Mouse (Mus musculus) forebrain, embryonic 14.5 days (tissue): ENCODE results near the gene Rcor1. TPM values are rescaled to one million over a fixed set of nuclear protein-coding genes. Genes with fewer than 3 reads are reported as not detected.

Experiments used
- ATAC-seq: fragments of 200-750 bp; cut with Nextera tagmentation; 2 replicates; pipeline ENCODE4 v1.8.0; 2017; ENCODE audit warnings: mild to moderate bottlenecking, moderate library complexity
- DNase-seq: peaks from one replicate; pipeline ENCODE4 v3.0.0-alpha.2; 2015; ENCODE audit warnings: low spot score
- H3K27ac ChIP-seq: fragments of 300-500 bp; sonication (generic); 2 replicates; pipeline ENCODE4 v1.5.1; 2014; ENCODE audit warnings: low read depth, mild to moderate bottlenecking, control low read depth, low read length, moderate library complexity
- H3K27me3 ChIP-seq: fragments of 300-500 bp; sonication (generic); replicated peaks from 2 replicates; pipeline ENCODE4 v1.6.1; 2014; ENCODE audit warnings: low read length, control low read depth, mixed read lengths; ENCODE audit not compliant: control insufficient read depth, insufficient read depth
- H3K36me3 ChIP-seq: fragments of 300-500 bp; sonication (generic); 2 replicates; pipeline ENCODE4 v1.6.1; 2014; ENCODE audit warnings: low read length, control low read depth; ENCODE audit not compliant: control insufficient read depth, insufficient read depth
- H3K4me1 ChIP-seq: fragments of 300-500 bp; sonication (generic); 2 replicates; pipeline ENCODE4 v1.6.1; 2014; ENCODE audit warnings: antibody characterized with exemption, low read length, control low read depth; ENCODE audit not compliant: control insufficient read depth, insufficient read depth
- H3K4me2 ChIP-seq: fragments of 300-500 bp; sonication (generic); 2 replicates; pipeline ENCODE4 v1.6.1; 2014; ENCODE audit warnings: mild to moderate bottlenecking, control low read depth, low read length
- H3K4me3 ChIP-seq: fragments of 300-500 bp; sonication (generic); 2 replicates; pipeline ENCODE4 v1.5.1; 2014; ENCODE audit warnings: low read depth, low read length, control low read depth
- H3K9ac ChIP-seq: fragments of 300-500 bp; sonication (generic); 2 replicates; pipeline ENCODE4 v1.6.1; 2014; ENCODE audit warnings: mild to moderate bottlenecking, low read length, control low read depth, moderate library complexity
- H3K9me3 ChIP-seq: fragments of 300-500 bp; sonication (generic); replicated peaks from 2 replicates; pipeline ENCODE4 v1.6.1; 2016; ENCODE audit warnings: low read length, control low read depth, mixed read lengths; ENCODE audit not compliant: control insufficient read depth
- WGBS: fragments of 180-500 bp; shearing (Covaris S2); extraction: QIAGEN DNeasy Blood & Tissue Kit; methylation state at CpG from one replicate; pipeline ENCODE4 v1.1.7; 2014; 5-methylcytosine and 5-hydroxymethylcytosine counted together
- polyA plus RNA-seq: library from polyadenylated mRNA; unstranded; fragments of >200 nt; fragmentation: Nextera tagmentation; extraction: Ambion mirVana; gene quantifications from 2 replicates; pipeline ENCODE4 v1.2.1, GENCODE M21; 2014

Gene Rcor1
- polyA plus RNA-seq, 1 experiment from 2014 or later: 8.5 TPM

- no peak for DNase-seq
- WGBS: 89% methylated on average over 1 of the region's 1 CpGs
- no peak overlapping the region for H3K4me2 ChIP-seq
Measured at GRCm38 (mm10) chr12:111042365-111042764, 3.2 kb downstream of the Rcor1 start.

GRCm38 (mm10) chr12:111044880-111045279 is 5.7 kb downstream of the Rcor1 start:
- 0 out of 2 replicates have a peak, but pooled peaks cover 2% of the 10 kb centered on the region for H3K36me3 ChIP-seq

More at GRCm38 (mm10) chr12:111042365-111042764, 3.2 kb downstream of the Rcor1 start:
- Histone ChIP-seq H3K36me3 (0 out of 2 replicates have a peak, but pooled peaks cover 2% of the 10 kb centered on the region), H3K9me3 (no peaks in the 10 kb centered on the region), H3K4me1 (peaks cover 15% of the 10 kb centered on the region), H3K27me3 (no peaks in the 10 kb centered on the region), H3K4me3 (no peak overlapping the region), H3K9ac (no peak overlapping the region), H3K27ac (no peak overlapping the region)
- no peak for ATAC-seq

GRCm38 (mm10) chr12:111046866-111047265 is 7.7 kb downstream of the Rcor1 start:
- Histone ChIP-seq H3K27me3 (no peaks in the 10 kb centered on the region), H3K9me3 (no peaks in the 10 kb centered on the region), H3K4me3 (no peak overlapping the region), H3K27ac (no peak overlapping the region), H3K36me3 (peaks cover 5% of the 10 kb centered on the region; the same call in 1 of the 2 replicates), H3K4me2 (no peak overlapping the region), H3K4me1 (no peaks in the 10 kb centered on the region), H3K9ac (no peak overlapping the region)
- no peak for DNase-seq
- whole genome bisulfite sequencing: 88% methylated on average over 1 of the region's 1 CpGs
- no peak for ATAC-seq

More at GRCm38 (mm10) chr12:111044880-111045279, 5.7 kb downstream of the Rcor1 start:
- peaks cover 12% of the 10 kb centered on the region for H3K4me1 ChIP-seq
- H3K27me3 ChIP-seq: no peaks in the 10 kb centered on the region
- H3K27ac ChIP-seq: no peak overlapping the region
- ATAC-seq: no peak
- 89% methylated on average over 2 of the region's 2 CpGs for whole genome bisulfite sequencing
- H3K4me2 ChIP-seq: no peak overlapping the region
- H3K4me3 ChIP-seq: no peak overlapping the region
- H3K9me3 ChIP-seq: no peaks in the 10 kb centered on the region
- DNase-seq: no peak
- no peak overlapping the region for H3K9ac ChIP-seq

GRCm38 (mm10) chr12:111048201-111048600 is 9.1 kb downstream of the Rcor1 start:
- no peaks in the 10 kb centered on the region for H3K27me3 ChIP-seq
- no peaks in the 10 kb centered on the region for H3K9me3 ChIP-seq
- no peak overlapping the region for H3K4me3 ChIP-seq
- DNase-seq: no peak
- H3K9ac ChIP-seq: no peak overlapping the region
- peaks cover 6% of the 10 kb centered on the region; the same call in 1 of the 2 replicates for H3K36me3 ChIP-seq
- 93% methylated on average over 2 of the region's 2 CpGs for WGBS
- no peaks in the 10 kb centered on the region for H3K4me1 ChIP-seq
- H3K27ac ChIP-seq: no peak overlapping the region
- H3K4me2 ChIP-seq: no peak overlapping the region
- no peak for ATAC-seq

GRCm38 (mm10) chr12:111050256-111050655 is 11.1 kb downstream of the Rcor1 start:
- Histone ChIP-seq H3K4me2 (no peak overlapping the region), H3K4me3 (no peak overlapping the region), H3K27me3 (no peaks in the 10 kb centered on the region), H3K4me1 (no peaks in the 10 kb centered on the region), H3K9ac (no peak overlapping the region), H3K27ac (no peak overlapping the region), H3K9me3 (no peaks in the 10 kb centered on the region), H3K36me3 (peaks cover 6% of the 10 kb centered on the region; the same call in 1 of the 2 replicates)
- DNase-seq (peak; percentile 14), ATAC-seq (no peak)
- WGBS: 94% methylated on average over 2 of the region's 2 CpGs

- H3K4me1 ChIP-seq: no peaks in the 10 kb centered on the region
- H3K27me3 ChIP-seq: no peaks in the 10 kb centered on the region
- no peak overlapping the region for H3K27ac ChIP-seq
- H3K9ac ChIP-seq: no peak overlapping the region
- no peak for ATAC-seq
- no peak overlapping the region for H3K4me2 ChIP-seq
- 78% methylated on average over 2 of the region's 2 CpGs for WGBS
- H3K4me3 ChIP-seq: no peak overlapping the region
- H3K9me3 ChIP-seq: no peaks in the 10 kb centered on the region
- 0 out of 2 replicates have a peak, but pooled peaks cover 3% of the 10 kb centered on the region for H3K36me3 ChIP-seq
- DNase-seq: no peak
Measured at GRCm38 (mm10) chr12:111063361-111063760, 24.2 kb downstream of the Rcor1 start.

GRCm38 (mm10) chr12:111064220-111064619 is 25.1 kb downstream of the Rcor1 start:
- no peak overlapping the region for H3K27ac ChIP-seq
- no peak overlapping the region for H3K4me2 ChIP-seq
- no peaks in the 10 kb centered on the region for H3K9me3 ChIP-seq
- DNase-seq: peak; percentile 19
- no peaks in the 10 kb centered on the region for H3K27me3 ChIP-seq
- 88% methylated on average over 3 of the region's 3 CpGs for WGBS
- no peak overlapping the region for H3K9ac ChIP-seq
- no peak for ATAC-seq
- no peak overlapping the region for H3K4me3 ChIP-seq
- H3K4me1 ChIP-seq: no peaks in the 10 kb centered on the region
- H3K36me3 ChIP-seq: no peaks in the 10 kb centered on the region

- DNase-seq (no peak), ATAC-seq (no peak)
- Histone ChIP-seq H3K9ac (no peak overlapping the region), H3K4me3 (no peak overlapping the region), H3K4me2 (no peak overlapping the region), H3K27ac (no peak overlapping the region), H3K36me3 (no peaks in the 10 kb centered on the region), H3K4me1 (no peaks in the 10 kb centered on the region), H3K27me3 (no peaks in the 10 kb centered on the region), H3K9me3 (no peaks in the 10 kb centered on the region)
- WGBS: 93% methylated on average over 5 of the region's 5 CpGs
Measured at GRCm38 (mm10) chr12:111065330-111065729, 26.2 kb downstream of the Rcor1 start.

- H3K9ac ChIP-seq: no peak overlapping the region
- ATAC-seq: no peak
- no peaks in the 10 kb centered on the region for H3K36me3 ChIP-seq
- no peak overlapping the region for H3K27ac ChIP-seq
- no peaks in the 10 kb centered on the region for H3K9me3 ChIP-seq
- H3K27me3 ChIP-seq: no peaks in the 10 kb centered on the region
- WGBS: 94% methylated on average over 13 of the region's 13 CpGs
- no peak for DNase-seq
- no peak overlapping the region for H3K4me2 ChIP-seq
- no peaks in the 10 kb centered on the region for H3K4me1 ChIP-seq
- no peak overlapping the region for H3K4me3 ChIP-seq
Measured at GRCm38 (mm10) chr12:111067816-111068215, 28.7 kb downstream of the Rcor1 start.
